Comparison of ENCODE assay signal across 9 mouse cellular contexts in the genomic region with DNA sequence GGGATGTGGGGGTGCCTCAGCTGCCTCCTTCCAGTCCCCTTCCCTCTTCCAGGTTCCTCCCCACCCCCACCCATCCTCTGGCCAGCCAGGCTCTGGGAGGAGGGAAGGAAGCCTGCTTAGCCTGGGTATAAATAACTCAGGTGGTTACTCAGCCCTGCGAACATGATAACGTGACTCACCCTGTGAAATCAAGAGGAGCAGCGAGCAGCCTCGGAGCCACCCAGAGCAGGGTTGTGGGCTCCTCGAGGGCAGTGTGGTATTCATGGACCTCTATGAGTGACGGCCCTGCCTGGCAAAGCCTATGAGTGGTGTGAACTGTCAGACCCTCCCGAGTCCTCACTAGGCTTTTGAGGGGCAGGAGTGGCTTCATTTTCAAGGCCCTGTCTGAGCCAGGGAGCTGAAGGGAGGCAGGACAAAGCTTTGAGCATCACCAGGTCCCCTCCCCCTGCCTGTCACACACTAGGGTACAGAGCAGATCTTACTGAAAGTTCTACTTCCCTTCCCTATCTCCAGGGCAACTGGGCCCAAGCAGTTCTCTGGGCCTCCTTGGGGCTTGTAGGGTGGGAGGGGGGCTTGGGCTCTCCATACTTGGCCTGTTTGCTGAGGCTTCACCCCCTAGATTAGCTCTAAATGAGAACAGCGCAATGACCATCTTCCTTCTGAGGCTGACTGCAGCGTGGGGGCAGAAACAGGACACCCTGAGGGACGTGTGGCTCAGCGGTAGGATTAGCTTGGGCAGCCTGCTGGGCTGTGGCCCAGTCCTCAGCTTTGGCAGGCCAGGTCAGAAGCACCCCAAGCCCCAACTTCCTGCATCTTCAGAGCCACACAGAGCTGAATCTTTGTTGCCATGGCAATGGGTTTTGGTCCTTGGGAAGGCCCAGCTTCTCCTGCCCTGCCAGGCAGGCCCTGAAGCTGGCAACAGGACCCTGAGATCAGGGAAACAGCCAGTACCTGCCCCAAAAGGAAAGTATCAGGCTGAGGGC. TPM values are rescaled to one million over a fixed set of nuclear protein-coding genes. Genes with fewer than 3 reads are reported as not detected.
DNase-seq lines count a peak whose midpoint lies in the region; ATAC-seq and TF ChIP-seq lines count a peak whose summit lies in the region.
"Had no signal": no experiment of that assay in that cellular context is flagged by ENCODE, and none has a peak within 500 bp of the region (broad histone marks: within the 10 kb centered on the region; RNA-seq: fewer than 3 reads in every experiment).

No protein-coding gene starts in this region.

- H3K4me2 ChIP-seq in midbrain, embryonic 11.5 days = no peak overlapping the region
- H3K4me2 ChIP-seq: liver, embryonic 13.5 days had no signal

- TF ChIP-seq CTCF in layer of hippocampus, adult 2 months (conservative IDR thresholded peaks at IDR 0.05) = no peak

- 33% methylated on average over 11 of the region's 11 CpGs for WGBS in midbrain, embryonic 11.5 days

- no peak for DNase-seq in layer of hippocampus, adult 2 months (ENCODE audit: low spot score in 2 of 2)
- no peak for DNase-seq in layer of hippocampus, postnatal 36 days
- peak; percentile 52 for DNase-seq in adrenal gland, postnatal 10 days
- peak; percentile 49 to 51 for DNase-seq in frontal cortex, postnatal 36 days (ENCODE audit: low spot score in 2 of 2)
- DNase-seq in midbrain, embryonic 11.5 days (ENCODE audit: low spot score, missing footprints) = peak; percentile 86
- DNase-seq in ovary, adult 18-20 months (ENCODE audit: low spot score) = no peak
- DNase-seq in lung, postnatal 10 days = no peak
- no peak for DNase-seq in cerebellum, postnatal 25 days
- DNase-seq: liver, embryonic 13.5 days had no signal

- H3K27me3 ChIP-seq in midbrain, embryonic 11.5 days (ENCODE audit: control insufficient read depth, insufficient read depth, low read length) = no peaks in the 10 kb centered on the region

- H3K27ac ChIP-seq in layer of hippocampus, adult 2 months = peak overlapping the region; percentile 58
- no peak overlapping the region for H3K27ac ChIP-seq in midbrain, embryonic 11.5 days (ENCODE audit: low read depth, low read length)
- H3K27ac ChIP-seq: liver, embryonic 13.5 days had no signal

- H3K9ac ChIP-seq in midbrain, embryonic 11.5 days (ENCODE audit: low read length) = no peak overlapping the region
- H3K9ac ChIP-seq: liver, embryonic 13.5 days had no signal

- no peaks in the 10 kb centered on the region for H3K9me3 ChIP-seq in midbrain, embryonic 11.5 days (ENCODE audit: control insufficient read depth, low read length)
- H3K9me3 ChIP-seq: liver, embryonic 13.5 days had no signal

- H3K36me3 ChIP-seq in midbrain, embryonic 11.5 days (ENCODE audit: control insufficient read depth, insufficient read depth, low read length) = no peaks in the 10 kb centered on the region
- H3K36me3 ChIP-seq: liver, embryonic 13.5 days had no signal

- no peak for ATAC-seq in midbrain, embryonic 11.5 days (ENCODE audit: low FRiP score)

- H3K4me1 ChIP-seq in midbrain, embryonic 11.5 days (ENCODE audit: control insufficient read depth, insufficient read depth, low read length) = peaks cover 14% of the 10 kb centered on the region

- no peak overlapping the region for H3K4me3 ChIP-seq in layer of hippocampus, adult 2 months
- no peak overlapping the region for H3K4me3 ChIP-seq in midbrain, embryonic 11.5 days (ENCODE audit: low read depth, low read length)
- H3K4me3 ChIP-seq: liver, embryonic 13.5 days had no signal

RNA-seq across cellular contexts. Expression of gene Pdgfb, which starts 9.8 kb away (rescaled TPM):
- 10 to 100 TPM; 27.4 to 29.3 TPM for total RNA-seq in layer of hippocampus, adult 2 months (2021)
- 10 to 100 TPM; 27.3 to 27.6 TPM for total RNA-seq in layer of hippocampus, postnatal 36 days (2021)
- total RNA-seq in adrenal gland, postnatal 10 days (2021) = 10 to 100 TPM; 37.8 to 46.7 TPM
- polyA plus RNA-seq in midbrain, embryonic 11.5 days (2014; fragmentation: Nextera tagmentation; extraction: Ambion mirVana) = 1.5 and 2.0 TPM in 2 replicates

RNA-seq across cellular contexts. Expression of gene Cbx7, which starts 53.7 kb away (rescaled TPM):
- total RNA-seq in layer of hippocampus, adult 2 months (2021) = 10 to 100 TPM; 49.8 to 50.3 TPM
- total RNA-seq in layer of hippocampus, postnatal 36 days (2021) = 10 to 100 TPM; 40.4 to 44.8 TPM
- total RNA-seq in adrenal gland, postnatal 10 days (2021) = 10 to 100 TPM in 1 of 2 experiments, 1 to 10 TPM in 1; 8.1 to 11.1 TPM
- polyA plus RNA-seq in midbrain, embryonic 11.5 days (2014; fragmentation: Nextera tagmentation; extraction: Ambion mirVana) = 1.4 and 1.9 TPM in 2 replicates

Comparison
In these comparisons a context has a peak if more than half of its experiments do, and no peak if none do; other contexts are left out.
1. DNase-seq: peak in adrenal gland, postnatal 10 days (single experiment), frontal cortex, postnatal 36 days (2 of 2) and midbrain, embryonic 11.5 days (single experiment); none in layer of hippocampus, adult 2 months (0 of 2), layer of hippocampus, postnatal 36 days (0 of 2), ovary, adult 18-20 months (single experiment), lung, postnatal 10 days (single experiment) and cerebellum, postnatal 25 days (0 of 2).